ENCODE assay signal across 9 mouse cellular contexts in the genomic region with DNA sequence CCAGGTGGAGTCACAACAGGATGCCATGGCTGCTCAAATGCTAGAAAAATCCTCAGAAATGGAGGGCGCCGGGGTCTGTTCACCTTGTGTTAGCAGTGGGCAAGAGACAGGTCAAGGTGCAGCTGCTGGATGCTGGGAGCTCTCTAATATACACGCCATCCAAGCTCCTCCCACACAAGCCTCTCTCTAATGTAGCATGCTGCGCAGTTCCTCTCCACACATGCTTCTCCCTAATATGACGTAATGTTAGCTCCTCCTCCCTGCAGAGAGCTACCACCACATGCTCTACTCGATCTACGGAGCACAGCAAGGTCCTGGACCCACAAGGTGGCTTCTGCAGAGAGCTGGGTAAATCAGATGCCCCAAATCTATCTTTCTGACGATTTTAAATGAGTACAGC. TPM values are rescaled to one million over a fixed set of nuclear protein-coding genes. Genes with fewer than 3 reads are reported as not detected.
DNase-seq lines count a peak whose midpoint lies in the region; ATAC-seq and TF ChIP-seq lines count a peak whose summit lies in the region.
"Had no signal": no experiment of that assay in that cellular context is flagged by ENCODE, and none has a peak within 500 bp of the region (broad histone marks: within the 10 kb centered on the region; RNA-seq: fewer than 3 reads in every experiment).

No protein-coding gene starts in this region.

- no peak overlapping the region for H3K9ac ChIP-seq in forebrain, embryonic 16.5 days (replicated peaks; ENCODE audit: low read depth, low read length)
- no peak overlapping the region for H3K9ac ChIP-seq in forebrain, embryonic 11.5 days (ENCODE audit: low read length)
- H3K9ac ChIP-seq in liver, adult 2 months (ENCODE audit: low read depth, low read length) = peak overlapping the region; percentile 52

- peak; percentile 58; the same call in 1 of the 2 replicates for ATAC-seq in forebrain, embryonic 16.5 days
- no peak for ATAC-seq in forebrain, embryonic 11.5 days (replicated peaks; ENCODE audit: low FRiP score)

- H3K27ac ChIP-seq in forebrain, embryonic 16.5 days (ENCODE audit: low read length) = no peak overlapping the region
- no peak overlapping the region for H3K27ac ChIP-seq in forebrain, embryonic 11.5 days (ENCODE audit: low read depth, low read length)
- H3K27ac ChIP-seq in liver, adult 2 months (replicated peaks; ENCODE audit: insufficient read depth, low read depth, low read length) = peak overlapping the region; percentile 79
- H3K27ac ChIP-seq: left cerebral cortex, adult 2 months had no signal

- H3K27me3 ChIP-seq in forebrain, embryonic 16.5 days (replicated peaks; ENCODE audit: control insufficient read depth, insufficient read depth, low read length) = no peaks in the 10 kb centered on the region
- no peaks in the 10 kb centered on the region for H3K27me3 ChIP-seq in forebrain, embryonic 11.5 days (ENCODE audit: control insufficient read depth, insufficient read depth, low read length)
- no peaks in the 10 kb centered on the region for H3K27me3 ChIP-seq in liver, adult 2 months (ENCODE audit: control insufficient read depth, insufficient read depth, low read length)

- no peak overlapping the region for H3K4me2 ChIP-seq in forebrain, embryonic 16.5 days (ENCODE audit: low read length)
- no peak overlapping the region for H3K4me2 ChIP-seq in forebrain, embryonic 11.5 days (ENCODE audit: low read depth, low read length, severe bottlenecking)

- H3K9me3 ChIP-seq in forebrain, embryonic 16.5 days (ENCODE audit: control insufficient read depth, low read length) = no peaks in the 10 kb centered on the region
- no peaks in the 10 kb centered on the region for H3K9me3 ChIP-seq in forebrain, embryonic 11.5 days (ENCODE audit: control insufficient read depth, low read length)

- no peaks in the 10 kb centered on the region for H3K36me3 ChIP-seq in forebrain, embryonic 16.5 days (ENCODE audit: control insufficient read depth, insufficient read depth)
- no peaks in the 10 kb centered on the region for H3K36me3 ChIP-seq in forebrain, embryonic 11.5 days (ENCODE audit: control insufficient read depth, insufficient read depth, low read length)
- H3K36me3 ChIP-seq in liver, adult 2 months (ENCODE audit: control insufficient read depth, insufficient read depth, low read length) = no peaks in the 10 kb centered on the region

- 68% methylated on average over 8 of the region's 8 CpGs for WGBS in forebrain, embryonic 16.5 days
- WGBS in forebrain, embryonic 11.5 days = 82% methylated on average over 8 of the region's 8 CpGs
- WGBS in liver, adult 2 months = 17% methylated on average over 8 of the region's 8 CpGs

- DNase-seq in forebrain, embryonic 11.5 days (ENCODE audit: low spot score) = no peak
- peak; percentile 17 to 31 for DNase-seq in spleen, postnatal 36 days (ENCODE audit: low spot score in 2 of 2)
- DNase-seq in spleen, adult 12 weeks (ENCODE audit: low spot score) = no peak
- peak; percentile 88 for DNase-seq in liver, adult 2 months (ENCODE audit: extremely low read depth, low read depth, low spot score)
- DNase-seq in gastrocnemius, adult 8-10 months (ENCODE audit: low spot score in 2 of 2) = no peak
- no peak for DNase-seq in kidney, adult 8-10 months
- DNase-seq in thymus, postnatal 36 days = no peak

- peak; percentile 79; the same call in 1 of the 2 replicates for TF ChIP-seq POLR2A in liver, adult 2 months (IDR thresholded peaks at IDR 0.05; ENCODE audit: extremely low read depth, insufficient read depth, low read length)

- no peak for TF ChIP-seq CTCF in liver, adult 2 months (IDR thresholded peaks at IDR 0.05; ENCODE audit: low read depth, low read length)

- no peaks in the 10 kb centered on the region for H3K79me2 ChIP-seq in liver, adult 2 months (ENCODE audit: control insufficient read depth, insufficient read depth, low read length)

- H3K4me1 ChIP-seq in forebrain, embryonic 16.5 days (replicated peaks; ENCODE audit: control insufficient read depth, insufficient read depth, low read length) = no peaks in the 10 kb centered on the region
- H3K4me1 ChIP-seq in forebrain, embryonic 11.5 days (replicated peaks; ENCODE audit: control insufficient read depth, insufficient read depth, low read length) = no peaks in the 10 kb centered on the region
- peaks cover 15% of the 10 kb centered on the region; the same call in 1 of the 2 replicates for H3K4me1 ChIP-seq in liver, adult 2 months (ENCODE audit: control insufficient read depth, insufficient read depth, low read length)

- no peak overlapping the region for H3K4me3 ChIP-seq in forebrain, embryonic 16.5 days (replicated peaks; ENCODE audit: low read length)
- no peak overlapping the region for H3K4me3 ChIP-seq in forebrain, embryonic 11.5 days (ENCODE audit: low read depth, low read length)
- H3K4me3 ChIP-seq in liver, adult 2 months (ENCODE audit: insufficient read depth, low read depth, low read length) = peak overlapping the region; percentile 30
- H3K4me3 ChIP-seq: left cerebral cortex, adult 2 months had no signal

RNA-seq across cellular contexts. Expression of a gene that starts 50.8 kb away (rescaled TPM):
- 4.5 and 4.6 TPM in 2 replicates for polyA plus RNA-seq in forebrain, embryonic 16.5 days (2015; fragmentation: Nextera tagmentation; extraction: Ambion mirVana)
- 3.2 and 4.2 TPM in 2 replicates for polyA plus RNA-seq in forebrain, embryonic 11.5 days (2014; fragmentation: Nextera tagmentation; extraction: Ambion mirVana)
- total RNA-seq in liver, adult 2 months (2014; rRNA removed) = 0.09 TPM in 1 of 2 replicates, not detected in the other
- polyA plus RNA-seq in liver, adult 2 months (2012; rRNA removed) = 0.05 TPM in 1 of 2 replicates, not detected in the other
- not detected for total RNA-seq in gastrocnemius, adult 8-10 months (2022)

Comparison
In these comparisons a context has a peak if more than half of its experiments do, and no peak if none do; other contexts are left out.
1. DNase-seq: peak in spleen, postnatal 36 days (2 of 2) and liver, adult 2 months (single experiment); none in forebrain, embryonic 11.5 days (single experiment), spleen, adult 12 weeks (single experiment), gastrocnemius, adult 8-10 months (0 of 2), kidney, adult 8-10 months (0 of 2) and thymus, postnatal 36 days (0 of 2).